Mouse (Mus musculus): ENCODE data around the gene Gm4131.

GRCm38 (mm10) chr14:62454760-62455569 lies 111.8 kb downstream of the Gm4131 start:
- TF ChIP-seq MYOG (IDR thresholded peaks at IDR 0.05; ENCODE audit: control insufficient read depth, extremely low read depth, insufficient read length) (no peak), FOSL1 (IDR thresholded peaks at IDR 0.05; ENCODE audit: insufficient read depth, low read length, poor library complexity, severe bottlenecking) (no peak), CTCF (IDR thresholded peaks at IDR 0.05; ENCODE audit: control insufficient read depth, insufficient read depth, insufficient read length) (no peak)
